Mouse (Mus musculus) A20 (cell line): Measurements from ENCODE around the gene Gm20388.

Source experiments
- DNase-seq: peaks from one replicate; pipeline ENCODE4 v3.0.0-alpha.2; 2011; ENCODE audit warnings: low read depth, low spot score

The Gm20388 gene

GRCm38 (mm10) chr8:124083611-124084010 is 4173.0 kb downstream of the Gm20388 start:
- DNase-seq, result no peak

DNA sequence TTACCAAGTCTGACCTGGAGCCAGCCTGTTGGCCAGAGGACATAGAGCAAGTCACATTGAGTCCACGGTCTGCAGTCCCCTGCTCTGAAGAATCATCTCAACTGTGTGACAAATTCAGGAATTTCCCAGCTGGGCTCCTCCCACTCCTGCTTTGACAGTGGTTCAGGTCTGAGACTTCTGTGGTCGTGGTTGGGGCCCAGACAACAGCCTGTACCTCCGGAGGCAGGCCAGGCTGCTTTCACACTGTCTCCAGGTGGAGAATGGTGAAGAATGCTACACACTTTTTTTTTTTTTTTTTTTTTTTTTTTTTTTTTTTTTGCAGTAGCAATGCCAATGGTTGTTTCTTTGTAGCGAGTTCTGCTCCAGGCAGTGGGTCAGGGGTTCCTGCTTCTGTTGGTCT is 4175.0 kb downstream of the Gm20388 start:
- DNase-seq, result no peak

DNA sequence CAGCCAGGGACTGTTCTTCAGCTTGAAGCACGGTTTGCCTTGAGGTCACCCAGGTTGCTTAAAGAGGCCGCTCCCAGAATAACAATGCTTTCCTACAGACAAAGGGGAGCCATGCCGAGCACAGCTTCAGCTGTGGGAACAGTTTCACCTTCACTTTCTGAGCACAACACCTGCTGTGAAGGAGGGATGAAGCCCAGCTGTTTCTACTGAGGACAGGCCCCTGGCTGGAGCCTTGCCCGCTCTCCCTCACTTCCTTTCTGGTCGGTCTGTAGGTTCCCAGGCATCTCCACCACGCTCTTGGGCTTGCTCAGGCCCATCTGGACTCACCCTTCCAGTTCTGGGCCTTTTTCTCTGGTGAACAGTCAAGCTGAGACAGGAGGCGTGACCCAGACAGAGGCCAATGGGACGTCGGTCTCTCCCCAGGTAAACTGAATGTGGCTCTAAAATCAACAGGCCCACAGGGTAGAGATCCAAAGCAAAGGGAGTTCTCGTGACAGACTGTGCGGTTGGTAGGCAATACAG is 4177.5 kb downstream of the Gm20388 start:
- no peak for DNase-seq

DNA sequence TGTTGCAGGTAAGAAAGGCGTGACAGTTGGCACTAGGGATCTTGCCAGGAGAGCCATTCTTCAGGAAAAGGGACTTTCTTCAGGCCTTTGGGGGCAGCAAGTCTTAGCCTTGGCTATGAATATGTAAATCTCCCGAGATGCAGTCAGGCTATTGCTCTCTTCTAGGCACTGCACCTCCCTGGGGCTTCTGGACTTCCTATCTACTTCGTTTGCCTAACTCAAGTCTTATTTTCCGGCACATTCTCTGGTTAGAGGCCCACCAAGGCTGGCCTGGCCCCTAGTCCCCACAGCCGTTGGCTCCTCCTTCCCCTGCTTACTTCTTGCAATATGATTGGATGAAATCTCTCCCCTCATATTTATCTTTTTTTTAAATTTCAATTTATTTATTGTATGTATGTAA is 4178.4 kb downstream of the Gm20388 start:
- no peak for DNase-seq

DNA sequence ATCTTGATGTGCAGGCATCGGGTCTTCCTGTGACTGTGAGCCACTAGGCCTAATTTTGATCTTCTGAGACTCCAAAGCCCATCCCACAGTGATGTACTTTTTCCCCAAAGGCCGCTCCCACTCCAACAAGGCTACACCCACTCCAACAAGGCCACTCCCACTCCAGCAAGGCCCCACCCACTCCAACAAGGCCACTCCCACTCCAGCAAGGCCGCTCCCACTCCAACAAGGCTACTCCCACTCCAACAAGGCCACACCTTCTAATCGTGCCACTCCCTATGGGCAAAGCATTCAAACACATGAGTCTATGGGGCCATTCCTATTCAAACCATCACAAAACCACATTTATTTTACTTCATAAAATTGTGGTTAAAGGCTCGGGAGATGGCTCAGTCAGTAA is 4179.8 kb downstream of the Gm20388 start:
- no peak for DNase-seq

GRCm38 (mm10) chr8:124098953-124099622 is 4188.4 kb downstream of the Gm20388 start:
- no peak for DNase-seq

- no peak for DNase-seq
Measured at GRCm38 (mm10) chr8:124099623-124099965, 4189.0 kb downstream of the Gm20388 start.

DNA sequence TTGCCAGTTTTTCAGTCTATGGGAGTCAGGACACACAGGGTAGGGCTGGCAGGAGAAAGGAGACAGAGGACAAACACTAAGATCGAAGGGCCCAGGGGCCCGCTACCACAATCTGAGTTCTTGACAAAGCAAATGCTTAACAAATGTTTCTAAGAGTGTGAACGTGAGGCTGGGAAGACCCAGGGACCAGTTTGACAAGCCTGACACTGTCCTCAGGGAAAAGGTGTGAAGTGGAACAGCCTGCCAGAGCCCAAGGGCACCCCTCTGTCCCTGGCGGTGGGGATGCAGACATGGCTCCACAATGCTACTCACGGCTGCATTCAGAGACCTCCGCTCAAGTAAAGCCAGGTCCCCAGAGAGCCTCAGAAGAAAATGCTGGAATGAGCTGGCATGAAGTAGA is 4195.2 kb downstream of the Gm20388 start:
- no peak for DNase-seq

DNA sequence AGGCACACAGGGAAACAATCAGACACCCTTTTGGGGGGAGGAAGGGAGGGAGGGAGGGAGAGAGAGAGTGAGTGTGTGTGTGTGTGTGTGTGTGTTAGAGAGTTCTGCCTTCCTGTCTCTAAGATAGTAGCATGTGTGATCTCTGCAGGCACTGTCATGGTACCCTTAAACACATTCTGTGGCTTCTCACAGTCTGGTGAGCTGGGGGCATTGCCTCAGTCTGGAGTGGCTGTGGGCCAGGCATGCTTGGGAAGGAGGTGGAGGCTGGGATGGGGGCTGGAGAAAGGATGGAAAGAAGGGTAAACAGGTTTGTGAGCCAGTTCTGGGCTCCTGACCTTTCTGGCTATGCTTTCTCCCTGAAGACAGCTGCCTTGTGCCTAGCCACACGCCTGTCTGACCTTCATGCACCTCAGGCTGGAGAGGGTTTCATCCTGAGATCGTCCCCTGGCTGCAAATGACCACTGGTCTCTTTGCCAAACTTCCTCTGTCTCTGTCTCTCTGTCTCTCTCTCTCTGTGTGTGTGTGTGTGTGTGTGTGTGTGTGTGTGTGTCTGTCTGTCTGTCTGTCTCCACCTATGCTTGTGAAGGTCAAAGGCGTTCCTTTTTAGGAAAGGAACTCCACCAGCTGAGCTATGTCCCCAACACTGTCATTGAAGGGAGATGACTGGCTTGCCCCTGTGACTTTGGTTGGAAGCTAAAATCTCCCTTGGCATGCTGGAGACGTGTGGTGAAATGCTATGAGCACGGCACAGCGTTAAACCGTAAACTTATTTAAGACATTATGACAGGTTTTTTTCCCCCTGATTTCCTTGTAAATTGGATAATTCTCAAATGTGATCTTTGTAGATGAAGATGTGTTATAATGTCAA is 4195.9 kb downstream of the Gm20388 start:
- DNase-seq, result no peak

- DNase-seq, result no peak
Measured at GRCm38 (mm10) chr8:124113108-124113507, 4202.5 kb downstream of the Gm20388 start.

- DNase-seq, result no peak
Measured at GRCm38 (mm10) chr8:124125241-124125640, 4214.6 kb downstream of the Gm20388 start.

DNA sequence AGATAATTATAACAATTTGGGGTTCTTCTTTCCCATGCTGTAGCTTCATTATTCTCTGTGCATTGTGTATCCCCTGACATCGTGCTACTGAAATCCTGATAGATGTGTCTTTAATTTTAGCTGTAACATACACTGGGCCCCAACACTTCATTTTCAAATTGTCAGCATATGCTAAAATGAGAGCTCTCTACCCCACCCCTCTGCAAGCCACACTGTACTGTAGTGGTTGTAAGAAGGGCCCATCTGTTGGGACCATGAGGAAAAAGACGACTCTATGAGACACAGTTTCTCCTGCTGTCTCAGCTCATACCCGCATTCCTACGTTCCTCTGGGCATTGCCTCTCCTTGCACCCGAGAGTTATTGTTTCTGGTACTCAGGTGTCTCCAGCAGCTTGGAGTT is 4226.6 kb downstream of the Gm20388 start:
- DNase-seq, result no peak

DNA sequence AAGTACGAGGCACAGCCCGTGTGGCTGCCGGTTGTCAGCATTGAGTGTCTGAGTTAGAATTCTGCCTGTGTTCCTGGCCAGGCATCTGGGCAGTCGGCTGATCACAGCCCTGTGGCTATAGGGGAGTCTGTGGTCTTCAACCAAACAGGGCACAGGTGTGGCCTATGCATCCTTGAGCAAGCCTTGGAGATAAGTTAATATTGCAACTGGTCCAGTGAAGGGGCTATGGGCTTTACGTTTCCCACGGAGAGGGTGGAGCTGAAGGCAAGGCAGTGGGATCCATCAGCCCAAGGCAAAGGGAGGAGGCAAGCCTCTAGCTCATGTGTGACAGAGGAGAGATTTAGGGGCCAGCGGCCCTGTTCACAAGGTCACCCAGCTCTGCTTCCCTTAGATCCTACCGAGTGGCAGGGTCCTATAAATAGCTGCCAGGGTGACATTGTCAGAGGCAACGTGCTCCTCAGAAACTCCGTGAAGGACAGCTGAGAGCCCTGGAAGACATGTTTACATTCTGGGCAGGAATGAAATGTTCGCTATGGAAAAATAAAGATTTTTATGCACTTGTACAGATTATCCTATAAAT is 4229.7 kb downstream of the Gm20388 start:
- no peak for DNase-seq

GRCm38 (mm10) chr8:124140868-124141431 is 4230.3 kb downstream of the Gm20388 start:
- no peak for DNase-seq

- DNase-seq, result no peak
Measured at GRCm38 (mm10) chr8:124141681-124142391, 4231.2 kb downstream of the Gm20388 start.

DNA sequence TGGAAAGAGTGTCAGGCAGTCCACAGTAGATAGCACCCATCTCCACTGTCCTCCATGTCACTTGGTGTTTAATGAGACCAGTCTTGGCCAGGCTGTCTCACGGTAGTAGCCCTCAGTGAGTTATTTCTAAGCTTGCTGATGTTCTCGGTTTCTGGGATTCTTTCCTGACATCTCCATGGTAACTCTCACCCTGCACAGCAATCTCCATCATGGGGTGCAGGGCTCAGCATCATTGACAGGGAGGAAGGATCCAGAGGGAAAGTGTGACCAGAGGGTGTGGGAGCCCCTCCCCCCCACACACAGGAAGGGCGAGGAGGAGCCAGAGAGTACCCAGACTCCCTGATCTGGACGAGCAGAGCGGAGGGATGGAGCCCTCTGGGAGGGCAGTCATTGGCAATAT is 4232.4 kb downstream of the Gm20388 start:
- no peak for DNase-seq

DNA sequence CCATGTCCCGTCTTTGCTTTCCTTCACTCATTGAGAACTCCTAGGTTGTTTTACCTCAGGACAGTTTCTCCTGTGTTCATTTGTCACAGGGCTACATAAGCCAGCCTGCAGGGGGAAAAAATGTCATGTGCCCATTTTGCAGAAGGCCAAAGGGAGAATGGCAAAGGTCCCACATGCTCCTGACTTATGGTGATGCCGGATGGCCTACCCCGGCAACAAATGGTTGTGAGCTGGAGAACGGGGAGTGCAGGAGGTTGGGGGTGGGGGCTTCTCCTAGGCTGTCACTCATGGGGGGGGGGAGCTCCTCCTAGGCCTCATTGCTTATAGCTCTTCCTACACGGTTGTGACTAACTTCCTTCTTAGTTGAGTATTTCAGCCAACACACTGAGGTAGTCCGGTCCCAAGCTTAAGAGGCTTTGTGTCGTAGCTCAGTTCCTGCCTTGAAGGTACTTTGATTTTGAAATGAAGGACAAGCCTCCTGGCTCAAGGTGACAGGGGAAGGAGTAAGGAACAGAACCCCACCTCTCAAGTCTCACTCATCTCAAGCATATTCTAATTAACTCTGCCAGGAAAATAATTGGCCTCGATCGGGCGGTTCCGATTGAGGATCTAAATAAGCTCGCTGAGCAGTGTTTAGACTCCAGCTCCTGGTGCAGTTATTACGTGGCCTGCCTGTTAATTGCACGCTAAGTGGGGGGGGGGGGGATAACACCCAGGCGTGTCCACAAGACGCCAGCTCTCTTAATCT is 4233.4 kb downstream of the Gm20388 start:
- DNase-seq, result no peak

- no peak for DNase-seq
Measured at GRCm38 (mm10) chr8:124144619-124144980, 4234.0 kb downstream of the Gm20388 start.

DNA sequence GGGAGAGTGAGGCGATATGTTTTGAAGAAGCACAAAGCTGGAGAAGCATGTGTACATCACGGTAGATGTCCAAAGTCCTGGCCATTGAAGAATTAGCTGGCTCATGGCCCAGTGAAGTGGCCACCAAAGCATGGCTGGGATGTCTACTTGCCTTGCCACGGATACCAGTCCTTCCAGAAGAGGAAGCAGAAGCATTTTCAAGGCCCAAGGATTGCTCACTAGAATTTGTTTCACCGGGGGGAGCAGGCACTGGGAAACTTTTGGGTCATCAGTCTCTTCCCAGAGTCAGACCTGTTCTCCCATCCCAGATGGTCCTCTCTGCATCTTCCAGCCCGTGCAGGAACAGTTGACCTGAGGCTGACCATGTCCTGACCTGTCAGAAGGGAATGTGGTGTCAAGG is 4235.6 kb downstream of the Gm20388 start:
- no peak for DNase-seq

- no peak for DNase-seq
Measured at GRCm38 (mm10) chr8:124150009-124150408, 4239.4 kb downstream of the Gm20388 start.

GRCm38 (mm10) chr8:124150536-124150935 is 4239.9 kb downstream of the Gm20388 start:
- DNase-seq, result peak; percentile 35
